Mouse (Mus musculus): ENCODE results near the gene Gpd1. TPM values are rescaled to one million over a fixed set of nuclear protein-coding genes. Genes with fewer than 3 reads are reported as not detected.

Gpd1 gene
- polyA plus RNA-seq, 1 experiment = not detected

DNA sequence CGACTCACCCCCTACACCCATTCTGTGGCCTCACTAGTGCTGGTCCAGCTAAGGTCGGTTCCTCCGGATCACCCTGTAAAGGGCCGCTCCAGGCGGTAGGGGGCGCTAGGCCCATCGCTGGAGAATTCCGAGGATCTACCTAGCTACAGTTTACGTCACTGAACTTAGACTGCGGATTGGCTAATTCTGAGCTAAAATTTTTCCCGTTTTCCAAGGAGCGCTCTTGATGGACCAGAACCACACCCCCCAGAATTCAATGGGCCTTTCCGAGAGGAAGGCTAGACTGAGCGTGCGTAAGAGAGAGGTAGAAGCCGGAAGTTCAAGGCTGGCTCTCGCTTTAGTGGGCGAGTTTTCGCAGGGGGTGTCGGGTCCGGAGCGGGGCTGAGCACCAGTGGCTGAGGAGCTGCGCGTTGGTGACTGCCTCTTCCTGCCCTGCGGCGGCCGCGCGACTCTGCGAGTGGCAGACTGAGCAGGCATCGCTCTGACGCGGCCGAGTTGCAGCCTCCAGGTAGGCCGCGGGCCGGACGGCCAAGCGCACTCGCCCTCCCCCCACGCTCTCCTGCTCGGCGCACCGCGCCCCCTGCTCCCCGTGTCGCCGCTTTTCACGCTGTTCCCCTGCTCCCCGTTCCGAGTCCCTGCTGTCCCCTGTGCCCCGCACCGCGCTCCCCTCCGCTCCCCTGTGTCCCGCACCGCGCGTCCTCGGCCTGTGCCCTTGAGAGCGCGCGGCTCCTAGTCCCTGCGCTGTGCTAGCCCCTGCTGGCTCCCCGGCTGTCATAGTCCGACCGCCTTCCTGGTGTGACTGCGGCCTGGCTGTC lies 8.2 kb downstream of the Gpd1 start, which contains the start of gene Cox14:
Gene Cox14, plus strand, starts transcription at position 278 of the 815 bp plus-strand sequence.
- no peak for TF ChIP-seq GATA1 (IDR thresholded peaks at IDR 0.05; ENCODE audit: low read length)

DNA sequence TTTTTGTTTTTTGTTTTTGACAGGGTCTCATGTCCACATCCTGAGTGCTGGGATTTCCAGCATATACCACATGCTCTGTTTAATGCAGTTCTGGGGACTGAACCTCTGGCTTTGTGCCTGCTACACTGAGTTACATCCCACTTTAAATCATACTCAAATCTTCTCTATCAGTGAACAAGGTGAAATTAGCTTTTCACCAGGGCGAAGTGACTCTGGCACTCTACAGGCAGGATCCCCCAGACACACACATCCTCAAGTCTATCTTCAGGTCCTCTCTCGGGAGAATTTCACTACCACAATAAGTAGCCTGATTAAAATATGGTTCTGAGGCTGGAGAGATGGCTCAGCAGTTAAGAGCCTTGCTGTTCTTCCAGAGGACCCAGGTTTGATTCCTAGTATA lies 9.2 kb downstream of the Gpd1 start:
- TF ChIP-seq GATA1 (IDR thresholded peaks at IDR 0.05; ENCODE audit: low read length) = no peak

DNA sequence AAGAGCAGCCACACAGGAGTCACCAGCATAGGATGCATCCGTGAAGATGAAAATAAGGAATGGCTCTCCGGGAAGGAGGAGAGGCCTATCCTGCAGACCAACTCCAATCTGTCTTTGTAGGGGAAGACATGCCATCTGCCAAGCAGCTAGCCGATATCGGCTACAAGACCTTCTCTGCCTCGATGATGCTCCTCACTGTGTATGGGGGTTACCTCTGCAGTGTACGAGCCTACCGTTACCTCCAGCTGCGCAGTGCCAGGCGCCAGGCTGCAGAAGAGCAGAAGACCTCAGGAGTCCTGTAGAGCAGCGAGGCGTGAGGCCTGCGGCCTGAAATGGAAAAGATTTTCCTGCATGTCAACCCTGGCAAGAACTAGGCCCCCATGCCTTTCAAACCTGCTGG lies 10.2 kb downstream of the Gpd1 start:
- TF ChIP-seq GATA1 (IDR thresholded peaks at IDR 0.05; ENCODE audit: low read length) = no peak

DNA sequence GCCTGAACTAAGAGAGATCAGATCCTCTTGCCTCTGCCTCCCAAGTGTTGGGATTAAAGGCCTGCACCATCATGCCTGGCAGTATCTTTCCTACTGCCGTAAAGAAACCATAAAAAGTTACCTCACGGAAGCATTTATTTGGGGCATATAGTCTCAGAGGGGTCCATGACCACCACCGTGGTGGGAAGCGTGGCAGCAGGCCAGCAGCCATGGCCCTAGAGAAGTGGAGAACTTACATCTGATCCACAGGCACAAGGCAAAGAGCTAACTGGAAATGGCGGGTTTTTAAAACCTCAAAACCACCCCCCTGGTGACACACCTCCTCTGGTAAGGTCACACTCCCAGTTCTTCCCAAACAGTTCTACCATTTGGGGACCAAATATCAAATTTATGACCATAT lies 10.9 kb downstream of the Gpd1 start:
- TF ChIP-seq GATA1 (IDR thresholded peaks at IDR 0.05; ENCODE audit: low read length) = no peak

DNA sequence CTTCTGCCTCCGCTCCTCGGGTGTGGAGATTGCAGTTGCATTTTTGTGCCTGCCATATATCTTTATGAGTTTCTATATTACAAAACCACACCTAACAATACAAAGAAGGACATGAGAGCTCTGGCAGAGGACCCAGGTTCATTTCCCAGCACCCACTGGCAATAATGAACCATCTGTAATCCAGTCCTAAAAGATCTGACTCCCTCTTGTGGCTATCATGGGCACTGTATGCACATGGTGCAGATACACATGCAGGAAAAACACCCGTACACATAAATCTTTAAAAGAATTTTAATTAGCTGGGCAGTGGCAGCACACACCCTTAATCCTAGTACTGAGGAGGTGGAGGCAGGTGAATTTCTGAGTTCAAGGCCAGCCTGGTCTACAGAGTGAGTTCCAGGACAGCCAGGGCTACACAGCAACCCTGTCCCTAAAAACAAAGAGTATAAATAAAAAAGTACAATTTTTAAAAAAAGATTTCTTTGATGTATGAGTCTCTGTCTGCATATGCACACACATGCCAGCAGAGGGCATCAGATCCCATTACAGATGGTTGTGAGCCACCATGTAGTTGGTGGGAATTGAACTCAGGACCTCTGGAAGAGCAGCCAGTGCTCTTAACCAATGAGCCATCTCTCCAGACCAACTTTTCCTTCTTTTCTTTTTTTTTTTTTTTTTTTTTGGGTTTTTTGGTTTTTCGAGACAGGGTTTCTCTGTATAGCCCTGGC lies 11.9 kb downstream of the Gpd1 start:
- no peak for TF ChIP-seq GATA1 (IDR thresholded peaks at IDR 0.05; ENCODE audit: low read length)

DNA sequence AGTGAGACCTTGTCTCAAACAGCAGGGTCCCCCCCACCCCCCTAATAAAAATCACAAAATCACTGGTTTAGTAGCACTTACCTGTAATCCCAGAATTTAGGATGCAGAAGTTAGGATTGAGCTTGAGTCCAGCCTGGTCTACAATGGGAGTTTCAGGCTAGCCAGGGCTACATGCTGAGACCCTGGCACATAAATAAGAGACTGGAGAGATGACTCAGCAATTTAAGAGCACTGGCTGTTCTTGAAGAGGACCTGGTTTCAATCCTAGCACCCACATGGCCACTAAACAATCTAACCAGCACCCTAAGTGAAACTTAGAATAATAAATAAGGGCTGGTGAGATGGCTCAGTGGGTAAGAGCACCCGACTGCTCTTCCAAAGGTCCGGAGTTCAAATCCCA lies 13.9 kb downstream of the Gpd1 start:
- TF ChIP-seq GATA1 (IDR thresholded peaks at IDR 0.05; ENCODE audit: low read length) = no peak

DNA sequence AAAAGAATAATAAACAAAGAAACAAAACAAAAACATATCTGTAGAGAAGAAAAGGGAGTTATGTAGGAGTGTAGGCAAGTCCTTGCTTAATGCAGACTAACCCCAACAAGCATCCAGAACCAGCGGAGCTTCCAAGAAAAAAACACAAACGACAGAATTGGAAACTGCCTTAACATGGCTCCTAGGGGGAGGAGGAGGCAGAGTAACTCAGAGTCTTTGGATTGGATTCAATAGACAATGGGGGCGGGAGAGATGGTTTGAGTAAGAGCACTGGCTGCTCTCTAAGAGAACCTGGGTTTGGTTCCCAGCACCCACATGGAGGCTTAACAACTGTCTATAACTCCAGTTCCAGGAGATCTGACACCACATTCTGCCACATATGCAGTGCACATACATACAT lies 14.4 kb downstream of the Gpd1 start:
- TF ChIP-seq GATA1 (IDR thresholded peaks at IDR 0.05; ENCODE audit: low read length) = no peak

DNA sequence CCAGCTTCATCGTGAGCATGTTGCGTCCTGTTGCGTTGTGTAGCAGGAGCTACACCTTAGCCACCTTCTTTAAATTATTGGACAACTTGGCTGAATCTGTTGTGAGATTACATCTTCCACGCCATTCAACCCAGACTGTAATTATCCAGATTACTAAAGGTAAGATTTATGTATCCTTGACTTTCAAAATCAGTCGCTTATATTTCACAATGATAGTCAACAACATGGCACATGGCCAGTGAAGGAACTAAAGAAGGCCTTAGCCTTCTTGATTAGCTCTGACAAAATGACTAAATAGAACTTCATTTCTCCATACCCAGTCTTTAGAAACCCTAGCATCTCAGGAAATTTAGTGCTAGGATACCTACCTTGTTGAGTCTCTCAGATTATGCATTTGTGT lies 15.9 kb downstream of the Gpd1 start:
- no peak for TF ChIP-seq GATA1 (IDR thresholded peaks at IDR 0.05; ENCODE audit: low read length)

DNA sequence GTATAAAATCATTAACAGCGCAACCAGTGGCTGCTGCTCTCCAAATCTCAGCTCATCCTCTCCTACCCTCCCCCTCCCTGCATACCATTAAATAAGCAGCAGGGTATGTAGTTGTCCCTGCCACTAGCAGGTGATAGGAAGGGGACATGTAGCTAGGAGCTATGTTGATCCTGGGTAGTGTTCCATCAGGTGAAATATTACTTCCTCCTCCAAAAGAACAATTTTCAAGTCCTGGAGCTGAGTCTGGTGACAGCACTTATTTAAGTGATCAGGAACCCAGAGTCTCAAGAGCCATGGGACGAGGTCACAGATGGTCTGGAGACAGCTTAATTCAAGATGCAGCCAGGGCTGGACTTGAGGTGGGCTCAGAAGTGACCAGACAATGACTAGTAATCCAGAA lies 18.3 kb downstream of the Gpd1 start:
- TF ChIP-seq GATA1 (IDR thresholded peaks at IDR 0.05; ENCODE audit: low read length) = no peak

DNA sequence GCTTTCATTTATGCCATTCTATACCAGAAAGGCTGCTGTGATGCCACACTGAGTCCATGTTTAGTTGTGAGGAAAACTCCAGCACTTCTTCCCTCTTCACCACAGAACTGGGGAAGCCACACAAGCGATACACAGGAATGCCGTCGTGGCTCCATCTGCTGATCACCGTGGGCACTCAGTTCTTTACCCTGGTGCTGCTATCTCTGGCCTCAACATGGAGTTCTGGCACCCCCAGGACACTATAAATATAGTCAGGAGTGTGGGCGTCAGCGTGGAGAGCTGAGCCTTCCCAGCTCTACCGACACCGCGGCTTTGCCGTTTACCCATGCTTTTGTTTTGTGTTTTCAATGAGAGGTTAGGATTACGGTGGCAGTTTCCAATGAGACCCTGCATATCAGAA lies 19.4 kb downstream of the Gpd1 start:
- no peak for TF ChIP-seq GATA1 (IDR thresholded peaks at IDR 0.05; ENCODE audit: low read length)

DNA sequence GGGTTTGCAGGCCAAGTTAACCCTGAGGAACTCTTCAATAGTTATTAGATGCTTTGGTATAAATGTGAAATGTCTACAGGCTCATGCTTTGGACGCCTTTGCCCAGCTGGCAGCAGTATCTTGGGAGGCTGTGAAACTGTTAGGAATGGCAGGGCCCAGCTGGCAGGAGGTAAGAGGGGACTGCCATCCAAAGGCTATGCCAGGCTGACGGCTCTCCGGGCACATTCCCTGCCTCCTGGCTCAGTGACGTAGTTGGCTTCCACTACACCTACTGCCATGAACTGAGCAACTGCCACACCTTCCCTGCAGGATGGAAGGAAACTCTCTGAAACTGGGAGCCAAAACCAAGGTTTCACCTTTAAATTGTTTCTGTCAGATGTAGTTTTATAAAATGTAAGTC lies 22.9 kb downstream of the Gpd1 start:
- no peak for TF ChIP-seq GATA1 (IDR thresholded peaks at IDR 0.05; ENCODE audit: low read length)

DNA sequence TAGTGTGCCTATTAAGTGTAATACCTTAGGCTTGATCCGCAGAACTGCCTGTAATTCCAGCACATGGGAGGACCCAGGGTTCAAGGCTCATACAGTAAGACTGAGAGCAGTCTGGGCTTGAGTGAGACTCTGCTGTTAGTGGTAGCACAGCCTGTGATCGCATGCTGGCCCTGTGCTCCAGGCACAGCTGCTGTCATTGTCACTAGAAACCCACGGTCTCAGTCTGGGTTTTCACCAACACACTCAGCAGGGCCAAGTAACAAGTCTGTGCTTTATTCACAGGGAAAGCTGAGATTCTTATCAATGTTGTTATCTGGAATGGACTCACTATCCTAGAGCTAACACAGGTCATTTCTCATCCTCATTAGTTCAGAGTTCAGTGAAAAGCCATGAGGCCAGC lies 36.9 kb downstream of the Gpd1 start:
- TF ChIP-seq GATA1 (IDR thresholded peaks at IDR 0.05; ENCODE audit: low read length) = no peak

DNA sequence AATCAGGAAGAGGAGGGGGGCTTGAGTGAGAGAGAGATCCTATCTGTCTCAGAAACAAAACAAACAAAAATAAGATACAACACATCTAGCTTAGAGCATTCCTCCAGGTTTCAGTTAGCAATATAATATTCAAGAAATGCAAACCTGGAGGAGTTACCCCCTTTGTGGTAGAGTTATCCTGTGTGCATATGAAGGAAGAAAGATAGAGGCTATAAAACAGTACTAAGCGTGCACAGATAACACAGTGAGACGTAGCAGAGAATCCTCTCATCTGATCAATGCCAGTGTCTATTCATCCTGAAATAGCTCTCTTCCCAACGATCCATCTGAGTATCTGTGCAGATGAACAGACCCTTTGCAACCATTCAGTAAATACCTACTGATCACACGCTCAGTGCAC lies 50.2 kb downstream of the Gpd1 start:
- no peak for TF ChIP-seq GATA1 (IDR thresholded peaks at IDR 0.05; ENCODE audit: low read length)

DNA sequence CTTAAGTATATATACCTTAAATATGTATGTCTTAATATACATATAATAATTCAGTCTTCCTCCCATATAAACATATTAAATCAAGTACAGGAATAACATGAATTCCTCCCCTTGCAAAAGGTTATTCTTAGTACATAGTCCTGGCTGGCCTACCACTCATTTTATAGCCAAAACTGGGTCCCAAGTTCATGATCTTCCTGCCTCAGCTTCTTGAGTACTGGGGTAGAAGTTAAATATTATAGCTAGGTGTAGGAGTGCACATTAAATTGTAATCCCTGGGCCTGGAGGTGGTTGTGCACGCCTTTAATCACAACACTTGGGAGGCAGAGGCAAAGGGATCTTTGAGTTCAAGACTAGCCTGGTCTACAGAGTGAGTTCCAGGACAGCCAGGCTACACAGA lies 51.4 kb downstream of the Gpd1 start:
- TF ChIP-seq GATA1 (IDR thresholded peaks at IDR 0.05; ENCODE audit: low read length) = no peak

DNA sequence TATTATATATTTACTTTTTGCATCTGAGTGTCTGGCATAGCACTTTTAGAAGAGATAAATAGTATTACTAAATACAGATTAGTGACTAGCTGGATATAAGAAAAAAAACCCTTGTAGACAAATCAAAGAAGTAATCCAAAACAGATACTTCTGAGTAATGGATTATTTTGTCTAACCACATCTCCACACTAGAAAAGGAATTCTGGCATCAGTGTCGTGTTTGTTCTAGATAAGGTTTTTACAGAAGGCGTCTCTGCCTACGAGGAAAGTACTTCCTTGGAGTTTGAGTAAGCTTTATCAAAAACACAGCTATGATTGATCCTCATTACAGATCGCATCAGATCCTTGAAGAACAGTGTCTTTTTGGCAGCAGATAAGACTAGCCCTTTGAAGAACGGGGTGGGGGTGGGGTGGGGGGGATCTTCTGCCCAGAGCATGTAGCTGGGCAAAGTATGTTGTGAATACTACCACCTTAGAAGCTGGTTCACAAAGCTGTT lies 53.7 kb downstream of the Gpd1 start:
- no peak for TF ChIP-seq GATA1 (IDR thresholded peaks at IDR 0.05; ENCODE audit: low read length)

DNA sequence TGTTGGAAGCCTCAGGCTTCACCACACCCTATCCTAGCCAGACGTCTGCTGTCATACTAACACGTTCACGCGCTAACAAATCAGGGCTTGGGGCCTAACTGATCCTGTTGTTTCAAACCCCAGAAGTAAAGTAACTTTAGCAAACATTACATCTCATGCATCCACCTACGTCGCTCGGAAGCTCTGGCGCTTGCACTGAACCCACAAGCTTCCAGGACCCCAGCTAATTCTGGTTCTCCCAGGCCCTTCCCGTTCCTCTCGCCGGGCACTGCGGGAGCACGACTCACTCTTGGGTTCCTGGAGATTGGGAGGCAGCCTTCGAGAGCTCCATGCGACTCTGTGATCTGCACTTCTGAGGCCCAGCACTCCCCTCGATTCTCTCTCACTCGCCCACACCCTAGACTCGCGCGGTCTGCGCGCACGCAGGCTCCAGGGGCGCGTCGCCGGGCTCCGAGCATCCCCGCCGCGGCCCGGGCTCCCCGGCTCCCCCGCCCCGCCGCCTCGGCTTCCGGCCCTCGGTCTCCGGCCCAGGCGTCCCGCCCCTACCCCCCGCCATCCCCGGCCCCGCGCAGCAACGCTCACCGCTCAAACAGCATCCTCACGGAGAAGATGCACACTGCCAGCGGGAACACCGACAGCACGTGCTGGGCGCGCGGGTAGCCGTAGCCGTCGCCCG lies 54.4 kb downstream of the Gpd1 start:
- TF ChIP-seq GATA1 (IDR thresholded peaks at IDR 0.05; ENCODE audit: low read length) = no peak

All from G1E-ER4 (cell line).